Mouse (Mus musculus): ENCODE data around the gene E2f1. TPM values are rescaled to one million over a fixed set of nuclear protein-coding genes. Genes with fewer than 3 reads are reported as not detected.

E2f1 gene
- total RNA-seq, 2 experiments from 2014 or later: 10.8 to 11.9 TPM

DNA sequence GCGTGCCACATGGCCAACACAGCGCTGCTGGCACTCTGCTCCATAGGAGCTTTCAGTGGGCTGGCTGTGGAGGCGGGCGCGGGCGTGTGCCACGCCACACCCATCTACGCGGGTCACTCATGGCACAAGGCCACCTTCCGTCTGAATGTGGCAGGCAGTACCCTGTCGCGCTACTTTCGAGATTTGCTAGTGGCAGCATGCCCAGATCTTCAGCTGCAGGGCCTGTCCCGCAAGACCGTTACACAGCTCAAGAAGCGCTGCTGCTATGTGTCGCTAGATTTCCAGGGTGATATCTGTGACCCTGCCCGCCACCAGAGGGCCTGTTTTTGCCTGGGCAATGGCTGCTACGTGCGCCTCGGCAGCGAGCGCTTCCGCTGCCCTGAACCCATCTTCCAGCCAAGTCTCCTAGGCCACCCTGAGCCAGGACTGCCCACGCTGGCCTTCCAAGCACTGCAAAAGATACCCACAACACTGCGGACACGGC is 17.2 kb downstream of the E2f1 start:
- peak; percentile 98 for DNase-seq
- intact Hi-C loops (cut with DNase I): no loop called here

DNA sequence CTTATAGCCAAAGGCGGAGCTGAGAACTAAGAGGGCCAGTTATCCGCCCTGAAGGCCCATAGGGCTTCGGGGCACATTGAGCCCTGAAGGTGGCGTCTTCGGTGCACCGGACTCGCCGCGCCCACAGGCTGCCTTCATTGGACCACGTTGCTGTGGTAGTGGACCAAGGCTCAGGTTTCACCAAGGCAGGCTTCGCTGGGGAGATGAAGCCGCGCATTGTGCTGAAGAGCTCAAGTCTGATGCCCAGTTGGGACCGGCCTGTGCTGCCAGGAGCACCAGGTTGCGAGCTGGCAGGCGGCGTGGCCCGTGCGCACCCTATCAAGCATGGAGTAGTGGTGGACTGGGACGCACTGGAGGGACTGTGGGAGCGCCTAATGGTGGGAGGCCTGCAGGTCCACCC is 17.8 kb downstream of the E2f1 start:
- intact Hi-C loops (cut with DNase I): no loop called here
- no peak for DNase-seq

DNA sequence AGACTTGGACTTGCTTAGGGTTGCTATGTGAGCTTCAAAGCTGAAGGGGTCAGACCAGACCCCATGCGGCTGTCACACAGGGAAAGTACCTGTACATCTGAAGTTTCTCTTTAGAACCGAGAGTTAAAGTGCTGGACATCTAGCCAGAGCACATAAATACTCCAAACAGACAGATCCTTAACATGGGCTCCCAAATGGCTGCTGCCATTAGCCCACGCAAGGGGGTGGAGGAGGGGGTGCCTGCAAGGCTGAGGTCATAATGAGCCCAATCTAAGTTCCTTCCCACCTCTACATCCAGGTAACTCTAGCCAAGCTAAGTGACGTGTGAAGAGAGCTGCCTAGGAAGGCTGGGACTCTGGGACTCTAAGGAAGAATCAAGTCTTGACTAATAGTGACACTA is 18.2 kb downstream of the E2f1 start, which contains the start of gene Actl10:
Gene Actl10, plus strand, starts transcription at position 301 of the 400 bp plus-strand sequence.
- no peak for DNase-seq
- intact Hi-C loops (cut with DNase I): no loop called here

DNA sequence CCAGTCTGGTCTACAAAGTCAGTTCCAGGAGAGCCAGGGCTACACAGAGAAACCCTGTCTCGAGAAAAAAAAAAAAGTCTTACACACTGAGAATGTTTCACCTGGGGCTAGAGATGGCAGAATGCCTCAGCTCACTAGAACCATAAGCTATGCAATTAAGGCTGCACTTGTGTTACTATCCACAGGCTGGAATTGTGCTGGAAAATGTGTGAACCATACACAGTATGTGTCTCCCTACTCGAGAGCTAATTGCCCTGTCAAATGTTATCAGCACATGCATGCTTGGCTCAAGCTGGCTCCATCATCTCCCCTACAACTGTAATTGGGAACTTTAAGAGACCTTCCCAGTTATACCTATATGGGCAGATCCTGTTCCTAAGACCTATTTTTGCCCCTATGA is 18.8 kb downstream of the E2f1 start:
- intact Hi-C loops (cut with DNase I): no loop called here
- DNase-seq: no peak

- DNase-seq: no peak
- intact Hi-C loops (cut with DNase I): no loop called here
These were observed 19.9 kb downstream of the E2f1 start for GRCm38 (mm10) chr2:154549886-154550189.

DNA sequence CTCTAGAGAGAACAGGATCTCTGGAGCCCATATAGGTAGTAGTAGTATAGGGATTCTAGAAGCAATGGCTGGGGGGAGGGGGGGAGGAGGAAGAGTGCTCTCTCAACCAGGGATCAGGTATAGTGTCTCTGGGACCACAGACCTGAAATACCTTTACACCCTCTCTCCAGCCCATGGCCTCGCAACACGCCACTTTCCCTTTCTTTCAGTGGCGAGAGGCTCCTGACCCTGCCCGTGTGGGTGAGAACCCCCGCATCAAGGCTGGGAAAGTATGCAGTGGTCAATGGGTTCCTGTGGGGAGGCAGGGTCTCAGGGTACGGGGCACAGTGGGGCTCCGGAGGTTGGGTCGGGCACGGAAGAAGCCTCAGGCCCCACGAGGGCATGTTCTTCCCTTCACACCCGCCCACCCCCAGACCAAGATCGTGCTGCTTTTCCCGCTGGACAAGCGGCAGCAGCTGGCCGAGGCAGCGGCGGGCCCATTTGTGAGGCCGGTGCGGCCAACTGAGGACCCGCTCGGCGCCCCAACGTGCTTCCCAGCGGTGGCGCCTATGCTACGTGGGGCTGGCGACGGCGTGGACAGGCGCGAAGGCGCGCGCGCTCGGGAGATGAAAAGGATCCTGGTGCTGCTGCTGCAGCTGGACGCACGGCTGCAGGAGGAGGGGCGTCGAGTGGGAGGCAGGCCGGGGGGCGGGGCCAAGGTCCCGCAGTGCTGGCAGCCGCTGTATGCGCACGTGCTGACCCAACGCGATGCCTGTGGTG is 20.4 kb downstream of the E2f1 start:
- peak; percentile 80 for DNase-seq
- intact Hi-C loops (cut with DNase I): no loop called here

DNA sequence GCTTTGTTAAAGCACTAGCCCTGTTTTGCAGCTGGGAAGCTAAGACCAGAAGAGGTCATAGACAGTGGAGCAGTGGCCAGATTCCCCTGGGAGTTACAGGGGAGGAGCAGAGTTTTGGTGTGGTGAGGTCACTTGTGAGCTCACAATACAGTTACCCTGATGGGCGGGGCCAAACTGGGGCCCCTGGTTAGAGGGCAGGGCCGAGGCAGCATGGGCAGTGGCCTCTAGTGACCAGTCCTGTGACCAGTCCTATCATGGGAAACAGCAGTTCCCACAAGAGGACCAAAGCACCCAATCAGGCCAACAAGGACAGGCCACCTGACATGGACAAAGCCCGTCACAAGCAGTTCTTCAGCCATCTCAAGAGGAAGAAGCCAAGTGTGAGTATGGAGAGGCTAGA is 21.0 kb downstream of the E2f1 start:
- no peak for DNase-seq
- intact Hi-C loops (cut with DNase I): no loop called here

DNA sequence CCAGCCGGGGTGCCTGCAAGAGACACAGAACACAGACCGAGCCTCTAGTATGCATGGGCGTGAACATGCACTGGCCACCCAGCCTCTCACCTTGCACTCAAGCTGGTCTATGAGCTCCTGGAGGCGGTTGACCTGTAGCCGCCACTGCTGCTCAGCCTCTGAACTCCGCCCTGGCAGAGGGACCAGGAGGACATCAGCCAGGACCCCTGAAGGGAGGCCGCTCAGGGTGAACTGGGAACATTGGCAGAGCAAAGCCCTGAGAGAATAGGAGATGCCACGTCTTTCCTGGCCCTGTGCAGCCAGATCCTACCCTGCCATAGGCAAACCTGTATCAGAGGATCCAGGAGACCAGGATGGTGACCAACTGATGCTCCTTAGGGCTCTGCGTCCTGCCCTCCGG is 23.0 kb downstream of the E2f1 start, which contains the start of gene 1700003F12Rik:
Gene 1700003F12Rik, plus strand, starts transcription at position 375 of the 400 bp plus-strand sequence.
- intact Hi-C loops (cut with DNase I): no loop called here
- DNase-seq: no peak

DNA sequence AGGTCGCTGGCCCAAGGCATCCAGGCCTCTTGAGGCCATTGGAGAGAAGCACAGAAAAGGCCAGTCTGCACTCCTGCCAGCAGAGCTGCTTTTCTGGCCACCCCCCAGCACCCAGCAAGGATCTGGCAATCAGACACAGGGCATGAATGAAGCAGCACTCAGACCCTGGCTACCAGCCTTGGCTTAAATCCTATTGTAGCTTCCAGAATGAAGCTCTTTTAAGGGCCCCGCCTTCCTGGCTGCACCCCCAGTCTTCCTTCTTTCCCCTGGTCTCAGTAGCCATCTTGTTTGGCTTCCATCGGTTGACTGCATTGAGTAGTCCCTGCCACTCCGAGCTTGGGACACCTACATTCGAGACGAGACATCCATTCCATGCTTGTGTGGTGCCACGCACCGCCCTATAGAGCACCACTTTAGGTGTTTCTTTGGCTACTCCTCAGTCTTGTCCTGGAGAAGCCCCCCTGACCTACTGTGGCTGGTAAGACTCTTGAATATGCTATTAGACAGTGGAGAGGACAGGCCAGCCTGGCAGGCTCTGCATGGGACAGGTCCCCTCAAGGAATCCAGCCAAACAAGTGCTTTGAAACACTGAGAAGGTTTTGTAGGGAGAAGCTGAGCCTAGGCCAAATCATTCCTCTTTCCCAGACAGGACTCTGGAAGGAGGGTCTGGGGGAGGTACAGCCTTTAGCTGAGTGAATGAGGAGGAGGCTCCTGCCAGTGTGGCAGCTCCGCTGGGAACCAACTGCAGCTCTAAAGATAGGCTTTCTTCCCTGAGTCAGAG is 25.9 kb downstream of the E2f1 start:
- DNase-seq: peak; percentile 97

GRCm38 (mm10) chr2:154541630-154542029 is 28.1 kb downstream of the E2f1 start:
- DNase-seq: no peak
- intact Hi-C loops (cut with DNase I): no loop called here

More for the DNA sequence above, 25.9 kb downstream of the E2f1 start:
- intact Hi-C loops (cut with DNase I): no loop called here

GRCm38 (mm10) chr2:154539720-154540119 is 30.0 kb downstream of the E2f1 start:
- intact Hi-C loops (cut with DNase I): loop anchor here (2.0 kb wide), 1 partner anchor 123 kb away; no protein-coding TSS in a partner anchor
- DNase-seq: peak; percentile 52

- no peak for DNase-seq
- intact Hi-C loops (cut with DNase I): loop anchor here (2.0 kb wide), 1 partner anchor 122 kb away; no protein-coding TSS in a partner anchor
These were observed 31.0 kb downstream of the E2f1 start for GRCm38 (mm10) chr2:154538710-154539109.

DNA sequence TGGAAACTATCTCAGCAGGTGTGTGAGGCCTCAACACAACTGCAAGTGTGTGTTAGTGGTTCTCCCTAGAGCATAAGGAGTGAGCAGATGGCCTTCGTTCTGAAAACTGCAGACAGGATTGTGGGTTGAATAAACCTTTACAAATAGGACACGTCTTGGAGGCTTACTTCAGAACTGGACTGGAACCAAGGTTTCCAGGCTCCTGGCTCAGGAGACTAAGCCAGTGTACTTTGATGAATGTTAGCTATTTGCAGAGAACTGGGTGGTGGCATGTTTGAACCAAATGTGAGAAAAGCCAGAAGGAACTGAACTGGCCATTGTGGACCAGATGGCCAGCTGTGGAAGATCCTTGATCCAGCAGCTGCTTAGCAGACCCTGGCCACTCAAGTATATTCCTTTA is 31.4 kb downstream of the E2f1 start:
- intact Hi-C loops (cut with DNase I): loop anchor here (2.0 kb wide), 1 partner anchor 122 kb away; no protein-coding TSS in a partner anchor
- DNase-seq: no peak

- DNase-seq: no peak
- intact Hi-C loops (cut with DNase I): no loop called here
These were observed 34.9 kb downstream of the E2f1 start for GRCm38 (mm10) chr2:154534704-154535270.

GRCm38 (mm10) chr2:154532888-154533287 is 36.8 kb downstream of the E2f1 start:
- intact Hi-C loops (cut with DNase I): no loop called here
- DNase-seq: no peak

DNA sequence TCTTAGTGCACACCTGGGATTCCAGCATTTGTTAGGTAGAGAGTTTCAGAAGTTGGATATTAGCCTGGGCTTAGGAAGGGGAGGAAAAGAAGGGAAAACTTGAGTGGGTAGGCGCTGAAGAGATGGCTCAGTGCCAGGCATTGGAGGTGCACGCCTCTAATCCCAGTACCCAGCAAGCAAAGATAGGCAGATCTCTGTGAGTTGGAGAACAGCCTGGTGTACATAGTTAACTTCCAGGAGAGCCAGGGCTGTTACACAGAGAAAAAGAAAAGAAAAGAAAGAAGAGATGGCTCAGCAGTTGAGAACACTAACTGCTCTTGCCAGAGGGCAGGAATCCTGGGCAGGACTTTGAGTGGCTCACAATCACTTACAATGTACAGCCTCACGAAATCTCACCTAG is 43.2 kb downstream of the E2f1 start:
- no peak for DNase-seq
- intact Hi-C loops (cut with DNase I): no loop called here

GRCm38 (mm10) chr2:154525285-154525684 is 44.4 kb downstream of the E2f1 start:
- intact Hi-C loops (cut with DNase I): no loop called here
- no peak for DNase-seq

DNA sequence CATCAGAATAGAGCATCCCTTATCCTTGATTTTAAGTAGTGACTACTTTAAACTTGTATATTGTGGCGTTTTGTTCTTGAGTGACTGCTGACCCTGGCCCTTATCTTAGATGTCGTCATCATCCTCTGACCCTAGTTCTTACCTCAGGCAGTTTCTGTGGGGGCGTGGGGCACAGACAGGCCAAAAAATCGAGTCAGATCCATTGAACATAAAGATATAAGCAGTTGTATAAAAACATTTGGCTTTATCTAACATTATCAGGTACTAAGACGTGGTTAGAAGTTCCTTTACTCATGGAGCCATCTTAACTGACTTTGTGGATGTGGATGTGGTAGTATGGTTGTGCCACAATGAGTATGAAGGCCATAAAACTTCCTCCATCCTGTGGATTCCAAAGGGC is 47.4 kb downstream of the E2f1 start:
- no peak for DNase-seq
- intact Hi-C loops (cut with DNase I): no loop called here

DNA sequence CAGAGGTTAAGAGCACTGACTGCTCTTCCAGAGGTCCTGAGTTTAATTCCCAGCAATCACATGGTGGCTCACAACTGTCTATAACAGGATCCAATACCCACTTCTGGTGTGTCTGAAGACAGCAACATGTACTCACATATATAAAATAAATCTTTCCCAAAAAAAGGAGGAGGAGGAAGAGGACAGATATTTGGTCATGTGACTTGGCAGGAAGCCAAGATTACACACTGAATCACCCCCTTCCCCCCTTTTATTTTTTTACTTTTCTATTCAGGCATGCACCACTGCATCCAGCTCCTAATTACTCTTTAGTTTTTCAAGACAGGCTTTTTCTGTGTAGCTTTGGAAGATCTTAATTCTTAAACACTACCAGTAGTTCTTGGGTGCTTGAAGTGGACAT is 48.2 kb downstream of the E2f1 start:
- no peak for DNase-seq
- intact Hi-C loops (cut with DNase I): no loop called here

- intact Hi-C loops (cut with DNase I): no loop called here
- DNase-seq: no peak
These were observed 52.3 kb downstream of the E2f1 start for GRCm38 (mm10) chr2:154517424-154517823.

- no peak for DNase-seq
- intact Hi-C loops (cut with DNase I): no loop called here
These were observed 52.7 kb downstream of the E2f1 start for GRCm38 (mm10) chr2:154516944-154517343.

Data from left cerebral cortex, postnatal 4 days (tissue).